18 mouse cellular contexts compared by ENCODE assay signal in genomic region chr7:84591347-84591746, GRCm38 (mm10). TPM values are rescaled to one million over a fixed set of nuclear protein-coding genes. Genes with fewer than 3 reads are reported as not detected.
DNase-seq lines count a peak whose midpoint lies in the region; ATAC-seq lines count a peak whose summit lies in the region.
"Had no signal": no experiment of that assay in that cellular context is flagged by ENCODE, and none has a peak within 500 bp of the region (broad histone marks: within the 10 kb centered on the region; RNA-seq: fewer than 3 reads in every experiment).

No protein-coding gene starts in this region.

- peak; percentile 8 for DNase-seq in heart, adult 11 months
- DNase-seq in heart, postnatal 4 days, result no peak
- peak; percentile 42 for DNase-seq in A20 (ENCODE audit: low read depth, low spot score)
- peak; percentile 44 for DNase-seq in splenic B cell, adult 2 months (ENCODE audit: low read depth, low spot score)
- no peak for DNase-seq in MN1 (ENCODE audit: low spot score)
- DNase-seq in layer of hippocampus, adult 8-10 months (ENCODE audit: low spot score in 2 of 2), result no peak
- DNase-seq: adrenal gland, adult 8-10 months; cerebellum, adult 11 months; cerebellum, adult 9-10 months; cerebellum, postnatal 25 days; gastrocnemius, postnatal 10 days; heart, postnatal 10 days had no signal

- peak; percentile 55 for ATAC-seq in granulocyte monocyte progenitor cell, adult 5-6 weeks (replicated peaks; ENCODE audit: poor library complexity, severe bottlenecking)
- ATAC-seq: forebrain, embryonic 16.5 days; intestine, postnatal 0 days had no signal

- no peaks in the 10 kb centered on the region for H3K36me3 ChIP-seq in splenic B cell, adult 2 months (ENCODE audit: control insufficient read depth, insufficient read depth, low read length, poor library complexity, severe bottlenecking)
- H3K36me3 ChIP-seq: embryonic facial prominence, embryonic 13.5 days; forebrain, embryonic 12.5 days; hindbrain, embryonic 13.5 days had no signal

- no peaks in the 10 kb centered on the region for H3K27me3 ChIP-seq in splenic B cell, adult 2 months (ENCODE audit: control insufficient read depth, insufficient read depth, low read length, poor library complexity, severe bottlenecking)
- H3K27me3 ChIP-seq: embryonic facial prominence, embryonic 13.5 days; forebrain, embryonic 12.5 days; hindbrain, embryonic 13.5 days had no signal

RNA-seq across cellular contexts. Expression of gene Fah, which starts 15.2 kb away (rescaled TPM):
- total RNA-seq in heart, postnatal 4 days (2021), result 1 to 10 TPM; 5.5 to 5.7 TPM
- not detected in 2 replicates for total RNA-seq in granulocyte monocyte progenitor cell, adult 5-6 weeks (2014; fragmentation: Nextera tagmentation)
- 1.2 TPM in 1 of 2 replicates, not detected in the other for total RNA-seq in granulocyte monocyte progenitor cell, adult 5-6 weeks (2017)
- 10 to 100 TPM; 23.1 to 29.5 (median 25.9) TPM for total RNA-seq in layer of hippocampus, adult 8-10 months (2022)

Comparison
In these comparisons a context has a peak if more than half of its experiments do, and no peak if none do; other contexts are left out.
1. DNase-seq: peak in heart, adult 11 months (single experiment), A20 (single experiment) and splenic B cell, adult 2 months (single experiment); none in heart, postnatal 4 days (single experiment), MN1 (single experiment) and layer of hippocampus, adult 8-10 months (0 of 2).